Mouse (Mus musculus) E14TG2a.4 (cell line): Measurements from ENCODE around the gene Ryr1.
A peak's percentile ranks its signal among the peaks of the same experiment; 100 is the strongest.
"Not testable (repeated sequence)": the region's sequence is repeated elsewhere in the genome, so short reads cannot be mapped to it uniquely, and the experiment has no call there.

Experiments
- H3K27me3 ChIP-seq: 2 replicates; pipeline ENCODE4 v1.6.1; 2014; ENCODE audit warnings: low read length, control low read depth; ENCODE audit not compliant: insufficient read depth
- H3K36me3 ChIP-seq: 2 replicates; pipeline ENCODE4 v1.6.1; 2014; ENCODE audit warnings: low read length, control low read depth; ENCODE audit not compliant: insufficient read depth
- H3K4me1 ChIP-seq: replicated peaks from 2 replicates; pipeline ENCODE4 v1.6.1; 2014; ENCODE audit warnings: low read depth, low read length, control low read depth
- H3K4me3 ChIP-seq: replicated peaks from 2 replicates; pipeline ENCODE4 v1.5.1; 2014; ENCODE audit warnings: mild to moderate bottlenecking, low read length
- H3K9me3 ChIP-seq: 2 replicates; pipeline ENCODE4 v1.6.1; 2014; ENCODE audit warnings: low read length, control low read depth
- CTCF ChIP-seq: conservative IDR thresholded peaks from 2 replicates; pipeline ENCODE4 v1.5.1; 2014; ENCODE audit warnings: low read length
- NANOG ChIP-seq: IDR thresholded peaks from 2 replicates; pipeline ENCODE4 v1.6.1; 2014; ENCODE audit warnings: borderline replicate concordance, low read length, mixed read lengths
- POU5F1 ChIP-seq: IDR thresholded peaks from 2 replicates; pipeline ENCODE4 v1.6.1; 2014; ENCODE audit warnings: low read length, borderline replicate concordance

Ryr1 gene

DNA sequence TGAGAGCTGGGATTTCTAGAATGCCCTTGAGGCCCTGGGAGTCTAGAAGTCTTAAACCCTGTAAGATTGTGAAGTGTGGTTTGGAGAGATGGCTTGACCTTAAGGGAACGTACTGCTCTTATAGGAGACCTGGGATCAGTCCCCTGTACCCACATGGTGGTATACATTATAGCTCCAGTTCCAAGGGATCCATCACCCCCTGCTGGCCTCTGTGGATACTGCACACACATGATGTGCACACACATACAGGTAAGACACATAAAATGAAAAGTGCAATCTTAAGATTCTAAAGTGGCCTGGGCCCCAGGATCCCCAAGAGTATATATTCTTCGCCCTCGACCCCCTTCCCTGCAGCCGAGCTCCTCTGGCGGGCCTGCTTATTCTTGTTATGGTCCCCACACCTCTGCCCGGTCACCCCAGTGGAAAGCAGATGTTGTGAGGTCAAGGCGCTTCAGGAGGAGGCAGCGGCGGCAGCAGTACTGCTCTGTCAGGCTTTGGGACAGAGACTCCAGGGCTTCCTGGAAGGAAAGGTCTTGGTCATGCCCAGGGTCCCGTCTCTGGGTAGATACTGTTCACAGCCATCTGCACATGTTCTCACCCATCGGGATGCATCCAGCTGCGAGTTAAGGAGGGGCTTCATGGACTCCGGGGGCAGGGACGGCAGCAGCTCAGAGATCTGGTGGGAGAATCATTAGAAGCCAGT is 29.2 kb upstream of the Ryr1 start:
- Histone ChIP-seq H3K27me3 (no peaks in the 10 kb centered on the region), H3K4me1 (peaks cover 47% of the 10 kb centered on the region), H3K9me3 (no peaks in the 10 kb centered on the region), H3K36me3 (peaks cover 33% of the 10 kb centered on the region), H3K4me3 (peak overlapping the region; percentile 99; the same call in 1 of the 2 replicates)
- TF ChIP-seq POU5F1 (no peak), NANOG (no peak), CTCF (peak; percentile 64)

DNA sequence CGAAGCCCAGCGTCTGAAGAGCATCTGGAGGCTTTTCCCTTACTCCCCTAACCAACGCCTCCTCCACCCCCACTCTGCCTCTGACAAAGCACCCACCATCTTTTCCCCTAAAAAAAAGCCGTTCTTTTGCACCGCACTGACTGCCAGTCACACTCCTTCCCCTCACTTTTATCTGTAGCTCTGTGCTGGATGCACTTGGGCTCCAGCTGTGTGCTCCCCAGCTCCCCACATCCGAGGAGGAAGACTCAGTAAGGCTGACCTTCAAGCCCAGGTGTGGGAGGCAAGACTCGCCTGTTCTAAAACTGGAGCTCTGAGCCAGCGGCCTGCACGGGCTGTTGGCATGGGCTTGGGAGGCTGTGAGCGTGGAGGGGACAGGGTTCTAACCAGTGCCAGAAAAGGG is 26.5 kb upstream of the Ryr1 start:
- Histone ChIP-seq H3K4me1 (peaks cover 28% of the 10 kb centered on the region), H3K36me3 (peaks cover 51% of the 10 kb centered on the region), H3K27me3 (no peaks in the 10 kb centered on the region), H3K9me3 (no peaks in the 10 kb centered on the region), H3K4me3 (no peak overlapping the region)
- TF ChIP-seq NANOG = no peak

DNA sequence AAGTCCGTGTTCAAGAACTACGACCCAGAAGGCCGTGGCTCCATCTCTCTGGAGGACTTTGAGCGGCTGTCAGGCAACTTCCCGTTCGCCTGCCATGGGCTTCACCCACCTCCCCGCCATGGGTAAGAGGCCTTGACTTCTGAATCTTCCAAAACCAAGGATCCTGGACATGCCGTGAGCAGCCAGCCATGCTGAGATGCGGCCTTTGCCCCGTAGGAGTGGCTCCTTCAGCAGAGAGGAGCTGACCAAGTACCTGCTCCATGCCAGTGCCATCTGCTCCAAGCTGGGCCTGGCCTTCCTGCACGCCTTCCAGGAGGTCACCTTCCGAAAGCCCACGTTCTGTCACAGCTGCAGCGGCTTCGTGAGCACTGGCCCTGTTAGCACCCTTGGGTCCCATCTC is 23.8 kb upstream of the Ryr1 start:
- Histone ChIP-seq H3K27me3 (no peaks in the 10 kb centered on the region), H3K4me3 (no peak overlapping the region), H3K4me1 (peaks cover 19% of the 10 kb centered on the region), H3K9me3 (no peaks in the 10 kb centered on the region), H3K36me3 (peaks cover 58% of the 10 kb centered on the region)
- TF ChIP-seq NANOG (no peak), CTCF (no peak), POU5F1 (no peak)

DNA sequence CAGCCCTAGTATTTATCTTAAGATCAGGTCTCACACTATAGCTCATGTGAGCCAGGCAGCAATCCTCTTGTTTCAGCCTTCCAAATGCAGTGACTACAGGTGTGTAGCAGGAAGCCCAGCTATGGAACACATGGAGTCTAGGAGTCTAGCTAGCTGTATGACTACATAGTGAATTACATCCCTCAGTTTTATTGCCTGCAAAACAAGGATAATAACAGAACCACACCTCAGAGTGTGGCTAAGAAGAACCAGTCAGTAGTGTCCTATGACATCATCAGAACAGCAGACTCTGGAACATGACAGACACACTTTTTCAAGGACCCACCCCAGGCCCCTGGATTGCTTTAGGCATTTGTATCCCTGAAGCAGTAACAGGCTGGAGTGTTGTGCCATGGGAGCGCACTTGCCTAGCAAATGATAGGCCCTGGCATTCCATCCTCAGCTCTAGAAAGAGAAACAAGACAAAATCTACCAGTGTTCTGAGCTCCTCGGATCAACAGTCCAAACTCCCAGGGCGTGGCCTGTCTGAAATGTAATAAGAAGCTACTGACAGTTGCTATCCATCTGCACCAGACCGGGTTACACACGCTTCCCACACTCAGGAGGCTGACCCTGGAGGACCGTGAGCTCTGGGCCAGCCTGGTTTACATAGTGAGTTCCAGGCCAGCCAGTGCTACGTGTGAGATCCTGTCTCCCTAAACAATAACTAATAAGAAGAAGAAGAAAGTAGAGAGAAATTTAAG is 21.8 kb upstream of the Ryr1 start:
- TF ChIP-seq CTCF = no peak
- no peak for TF ChIP-seq POU5F1
- no peak for TF ChIP-seq NANOG
- Histone ChIP-seq H3K4me1 (peaks cover 13% of the 10 kb centered on the region), H3K27me3 (no peaks in the 10 kb centered on the region), H3K36me3 (peaks cover 56% of the 10 kb centered on the region), H3K9me3 (no peaks in the 10 kb centered on the region), H3K4me3 (no peak overlapping the region)

DNA sequence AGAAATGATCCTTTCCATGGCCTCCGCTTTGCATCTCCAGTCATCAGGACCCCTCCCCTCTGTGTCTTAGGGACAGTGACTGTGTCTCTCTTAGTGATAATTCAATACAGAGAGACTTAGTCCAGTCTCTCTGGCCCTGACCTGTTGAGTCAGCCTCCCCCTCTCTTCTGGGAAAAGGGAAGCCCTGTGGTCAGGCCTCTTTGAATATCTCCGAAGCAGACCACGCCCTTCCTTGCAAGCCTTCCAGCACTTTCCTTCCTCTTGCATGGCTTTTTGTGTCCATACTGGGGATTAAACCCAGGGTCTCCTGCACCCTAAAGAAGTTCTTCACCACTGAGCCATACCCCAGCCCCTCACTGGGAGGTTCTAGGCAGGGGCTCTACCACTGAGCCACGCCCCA is 19.0 kb upstream of the Ryr1 start:
- Histone ChIP-seq H3K36me3 (peaks cover 45% of the 10 kb centered on the region), H3K4me3 (no peak overlapping the region), H3K4me1 (peaks cover 24% of the 10 kb centered on the region), H3K9me3 (no peaks in the 10 kb centered on the region), H3K27me3 (no peaks in the 10 kb centered on the region)
- TF ChIP-seq CTCF (no peak), NANOG (no peak), POU5F1 (no peak)

DNA sequence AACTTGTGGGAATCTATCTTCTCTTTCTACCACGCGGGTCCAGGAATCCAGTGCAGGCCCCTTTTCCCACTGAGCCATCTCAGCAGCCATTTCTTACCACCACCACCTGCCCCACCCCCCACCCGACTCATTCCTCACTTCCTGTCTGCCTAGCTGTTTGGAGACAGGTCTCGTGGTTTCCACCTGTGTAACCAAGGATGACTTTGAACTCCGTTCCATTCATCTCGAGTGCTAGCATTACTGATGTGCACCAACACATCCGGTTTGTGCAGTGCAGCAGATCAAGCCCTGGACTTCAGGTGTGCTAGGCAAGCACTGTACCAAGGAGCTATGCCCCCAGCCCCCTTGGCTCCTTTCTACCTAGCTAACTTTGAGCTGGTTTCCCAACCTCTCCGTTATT is 16.4 kb upstream of the Ryr1 start:
- peaks cover 44% of the 10 kb centered on the region for H3K4me1 ChIP-seq
- TF ChIP-seq POU5F1 (no peak), CTCF (no peak), NANOG (no peak)
- H3K4me3 ChIP-seq = no peak overlapping the region
- peaks cover 28% of the 10 kb centered on the region for H3K36me3 ChIP-seq
- H3K9me3 ChIP-seq = no peaks in the 10 kb centered on the region
- H3K27me3 ChIP-seq = no peaks in the 10 kb centered on the region

DNA sequence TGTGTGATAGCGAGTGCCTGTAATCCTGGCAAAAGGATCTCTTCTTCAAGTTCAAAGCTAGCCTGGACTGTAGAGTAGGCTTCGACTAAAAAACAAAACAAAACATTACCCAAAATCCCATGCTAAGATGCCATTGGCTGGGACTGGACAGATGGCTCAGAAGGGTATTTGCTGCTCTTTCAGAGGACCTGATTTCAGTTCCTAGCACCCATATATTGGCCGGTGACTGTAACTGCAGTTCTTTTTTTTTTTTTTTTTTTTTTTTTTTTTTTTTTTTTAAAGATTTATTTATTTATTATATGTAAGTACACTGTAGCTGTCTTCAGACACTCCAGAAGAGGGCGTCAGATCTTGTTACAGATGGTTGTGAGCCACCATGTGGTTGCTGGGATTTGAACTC is 14.3 kb upstream of the Ryr1 start:
- H3K36me3 ChIP-seq = peaks cover 14% of the 10 kb centered on the region
- not testable (repeated sequence) for H3K4me3 ChIP-seq, H3K27me3 ChIP-seq, H3K9me3 ChIP-seq
- H3K4me1 ChIP-seq = peaks cover 57% of the 10 kb centered on the region

DNA sequence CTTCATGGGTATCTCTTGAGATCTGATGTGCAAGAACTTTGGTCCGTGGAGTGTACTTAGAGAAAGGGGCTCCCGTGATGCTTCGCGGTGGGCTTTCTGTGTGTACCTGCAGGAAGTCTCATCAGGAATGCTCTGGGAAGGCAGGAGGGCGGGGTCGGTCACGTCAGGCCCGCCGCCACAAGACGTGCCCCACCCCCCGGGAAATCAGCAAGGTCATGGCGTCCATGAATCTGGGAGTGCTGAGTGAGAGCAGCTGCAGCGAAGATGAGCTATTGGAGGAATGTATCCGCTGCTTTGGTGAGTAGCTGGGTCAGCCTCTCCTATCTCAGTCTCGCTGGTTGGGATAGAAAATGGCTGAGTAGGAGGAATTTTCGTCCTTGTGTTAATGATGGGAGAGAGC is 12.4 kb upstream of the Ryr1 start:
- Histone ChIP-seq H3K4me1 (peaks cover 54% of the 10 kb centered on the region), H3K27me3 (peaks cover 4% of the 10 kb centered on the region), H3K4me3 (peak overlapping the region; percentile 73), H3K36me3 (peaks cover 9% of the 10 kb centered on the region), H3K9me3 (no peaks in the 10 kb centered on the region)
- TF ChIP-seq NANOG = no peak
- TF ChIP-seq CTCF = no peak
- no peak for TF ChIP-seq POU5F1
